Mouse (Mus musculus): ENCODE measurements around the gene Ntf5.
"Not testable (repeated sequence)": the region's sequence is repeated elsewhere in the genome, so short reads cannot be mapped to it uniquely, and the experiment has no call there.

Gene Ntf5

GRCm38 (mm10) chr7:45461781-45462180 lies 48.3 kb downstream of the Ntf5 start:
- DNase-seq (ENCODE audit: low spot score in 2 of 2) = no peak

DNA sequence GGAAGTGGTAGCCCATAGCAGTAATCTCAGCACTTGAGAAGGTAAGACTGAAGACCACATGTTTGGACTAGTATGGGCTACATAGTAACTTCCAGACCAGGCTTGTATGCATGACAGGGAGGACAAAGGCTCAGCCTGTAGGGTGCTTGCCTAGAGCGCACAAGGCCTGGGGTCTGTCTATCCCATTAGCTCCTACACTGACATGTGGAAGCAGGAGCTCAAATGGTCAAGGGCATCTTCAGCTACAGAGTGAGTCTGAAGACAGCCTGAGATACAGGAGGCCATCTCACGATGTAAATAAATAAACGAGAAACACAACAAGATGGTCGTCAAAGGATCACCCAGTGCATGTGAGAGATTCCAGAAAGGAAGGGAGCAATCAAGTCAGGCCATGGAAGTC lies 48.8 kb downstream of the Ntf5 start:
- DNase-seq (ENCODE audit: low spot score in 2 of 2) = no peak

DNA sequence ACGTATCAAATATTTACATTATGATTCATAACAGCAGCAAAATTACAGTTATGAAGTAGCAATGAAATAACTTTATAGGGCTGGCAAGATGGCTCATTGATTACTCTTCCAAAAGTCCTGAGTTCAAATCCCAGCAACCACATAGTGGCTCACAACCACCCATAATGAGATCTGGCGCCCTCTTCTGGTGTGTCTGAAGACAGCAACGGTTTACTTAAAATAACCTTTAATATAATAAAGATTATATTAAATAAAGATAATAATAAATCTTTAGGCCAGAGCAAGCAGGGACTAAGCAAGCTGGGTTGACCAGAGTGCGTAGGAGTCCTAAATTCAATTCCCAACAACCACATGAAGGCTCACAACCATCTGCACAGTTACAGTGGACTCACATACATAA lies 49.4 kb downstream of the Ntf5 start:
- DNase-seq (ENCODE audit: low spot score in 2 of 2) = not testable (repeated sequence)

- no peak for DNase-seq (ENCODE audit: low spot score in 2 of 2)
Observed at GRCm38 (mm10) chr7:45463987-45464778, 50.7 kb downstream of the Ntf5 start.

- no peak for DNase-seq (ENCODE audit: low spot score in 2 of 2)
Observed at GRCm38 (mm10) chr7:45465112-45465511, 51.6 kb downstream of the Ntf5 start.

GRCm38 (mm10) chr7:45465549-45465948 lies 52.1 kb downstream of the Ntf5 start:
- no peak for DNase-seq (ENCODE audit: low spot score in 2 of 2)

DNA sequence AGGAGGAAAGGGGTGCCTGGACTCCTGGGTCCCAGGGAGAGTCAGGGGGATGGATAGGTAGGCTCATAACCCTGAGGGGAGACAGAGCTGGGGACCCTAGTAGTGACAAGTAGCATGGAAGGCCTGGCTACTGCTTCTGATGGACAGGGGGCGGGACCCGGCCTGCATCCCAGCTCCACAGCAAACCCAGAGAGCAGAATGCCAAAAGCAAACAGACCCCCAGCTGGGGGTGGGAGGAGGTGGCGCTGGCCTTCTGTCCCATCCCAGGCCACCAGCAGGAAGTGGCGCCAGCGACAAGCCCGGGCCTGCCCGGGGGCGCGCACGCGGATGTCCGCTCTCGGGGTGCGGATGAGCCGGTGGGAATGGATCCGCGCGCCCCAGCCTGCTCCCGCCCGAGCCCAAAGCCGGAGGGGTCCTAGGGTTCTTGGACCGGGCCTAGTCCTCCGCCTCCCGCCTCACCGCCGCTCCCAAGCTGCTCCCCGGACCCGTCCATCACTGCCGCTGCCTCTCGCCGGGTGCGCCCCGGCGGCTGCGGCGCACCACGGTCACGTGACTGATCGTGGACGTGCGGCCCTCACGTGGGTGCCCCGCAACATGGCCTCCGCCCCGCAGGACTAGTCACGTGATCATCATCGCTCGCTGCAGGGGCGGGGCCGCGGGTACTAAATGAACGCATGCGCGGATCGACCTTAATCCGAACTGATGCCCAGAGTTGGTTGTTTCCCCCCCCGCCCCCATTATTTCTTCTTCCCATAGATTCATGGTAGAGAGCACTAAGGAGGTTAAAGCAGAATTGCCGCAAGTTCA lies 53.0 kb downstream of the Ntf5 start, which contains the start of gene Bax:
Bax (minus strand) TSS at position 616 of the 807 bp plus-strand sequence.
- DNase-seq (ENCODE audit: low spot score in 2 of 2) = peak; percentile 95 to 97
